Mouse (Mus musculus): Measurements from ENCODE around the gene Nkain1.

DNA sequence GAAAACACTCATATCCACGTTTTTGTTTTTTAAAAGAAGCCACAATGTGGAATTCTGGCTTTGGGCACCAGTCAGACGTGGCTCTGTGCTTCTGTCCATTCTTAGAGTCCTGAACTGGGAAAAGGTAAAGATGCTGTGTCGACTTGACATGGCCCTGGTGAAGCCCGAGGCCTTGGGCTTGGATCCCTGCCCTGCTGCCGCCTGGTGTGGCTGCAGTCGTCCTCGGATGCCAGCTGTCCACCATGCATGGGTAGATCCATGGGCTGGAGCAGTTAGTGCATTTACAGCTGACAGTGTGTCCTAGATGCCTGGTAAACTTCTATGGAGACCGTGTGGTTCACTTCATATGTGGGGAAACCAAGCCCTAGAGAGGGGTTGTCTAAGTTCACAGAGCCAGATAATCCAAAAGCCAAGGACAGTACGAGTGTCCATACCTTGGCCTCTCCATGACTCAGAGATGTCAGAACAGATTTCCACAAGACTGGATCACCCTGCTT lies 10.7 kb downstream of the Nkain1 start:
- TF ChIP-seq CTCF (IDR thresholded peaks at IDR 0.05; ENCODE audit: control insufficient read depth, insufficient read depth, insufficient read length), result no peak
- no peak for TF ChIP-seq CEBPB (IDR thresholded peaks at IDR 0.05; ENCODE audit: low read depth)
- TF ChIP-seq FOSL1 (IDR thresholded peaks at IDR 0.05; ENCODE audit: insufficient read depth, low read length, poor library complexity, severe bottlenecking), result no peak
- no peak for TF ChIP-seq MYOG (IDR thresholded peaks at IDR 0.05; ENCODE audit: control insufficient read depth, extremely low read depth, insufficient read length)
- no peak for TF ChIP-seq MYOD1 (IDR thresholded peaks at IDR 0.05; ENCODE audit: control insufficient read depth, insufficient read length, low read depth)
- TF ChIP-seq USF1 (IDR thresholded peaks at IDR 0.05; ENCODE audit: low read depth), result no peak
